Mouse (Mus musculus): ENCODE measurements at regions not wholly inside any gene's neighbourhood (a gene's known extent, or its start where the extent isn't known, plus 50 kb on each side); places are given as distances from the start of the nearest gene placed in this dataset.

GRCm38 (mm10) chr4:106043661-106044060 lies 254.0 kb downstream of the Gm12728 start:
- TF ChIP-seq CTCF (IDR thresholded peaks at IDR 0.05; ENCODE audit: control insufficient read depth, insufficient read depth, low read length) (no peak), POLR2A (IDR thresholded peaks at IDR 0.05; ENCODE audit: borderline replicate concordance, control insufficient read depth, low read depth, low read length) (no peak)
